Mouse (Mus musculus): Measurements from ENCODE around the gene Ptprt.

DNA sequence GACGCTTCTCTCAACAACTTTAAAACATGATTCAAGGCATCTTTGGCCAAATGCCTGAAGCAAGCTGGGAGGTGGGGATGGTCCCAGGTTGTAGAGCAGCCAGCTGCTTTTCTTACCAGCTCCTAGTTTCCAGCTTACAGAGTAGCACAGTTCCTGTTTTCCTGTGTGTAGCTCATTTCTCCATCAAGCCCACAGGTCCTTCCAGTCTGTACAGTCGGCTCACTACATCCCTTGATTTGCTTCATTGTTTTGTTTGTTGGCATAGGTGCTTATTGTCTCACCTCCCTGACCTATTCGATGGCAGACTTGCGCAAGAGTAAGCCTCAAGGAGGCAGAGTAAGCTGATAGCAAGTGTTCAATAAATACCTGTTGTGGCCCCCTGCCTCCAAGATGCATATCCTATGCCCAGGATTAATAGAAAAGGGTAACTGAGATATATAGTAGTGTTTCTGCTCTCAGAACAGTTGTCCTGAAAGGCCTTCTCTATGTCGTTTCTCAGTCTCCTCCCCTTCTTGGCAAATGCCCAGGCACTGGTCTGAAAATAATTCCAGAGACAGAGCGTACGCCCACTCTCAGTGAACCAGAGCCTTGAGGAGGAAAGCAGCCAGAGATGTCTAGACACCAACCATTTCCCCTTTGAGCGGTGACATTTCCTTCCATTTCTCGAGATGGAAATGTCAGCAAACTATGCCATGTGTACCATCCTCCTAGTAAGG lies 852.7 kb downstream of the Ptprt start:
- TF ChIP-seq POLR2A (IDR thresholded peaks at IDR 0.05; ENCODE audit: borderline replicate concordance, insufficient read depth, low read length) (no peak), CTCF (IDR thresholded peaks at IDR 0.05; ENCODE audit: borderline replicate concordance, insufficient read depth, low read depth, low read length) (no peak)

Measured in cerebellum, adult 2 months (tissue).